Mouse (Mus musculus) limb, embryonic 10.5 days (tissue): ENCODE data around the gene Galnt7. TPM values are rescaled to one million over a fixed set of nuclear protein-coding genes. Genes with fewer than 3 reads are reported as not detected.

ENCODE experiments used
- DNase-seq: peaks from one replicate; pipeline ENCODE4 v3.0.0-alpha.2; 2017; ENCODE audit warnings: low spot score
- H3K27ac ChIP-seq: fragments of 300-500 bp; sonication (generic); 2 replicates; pipeline ENCODE4 v1.5.1; 2016; ENCODE audit warnings: mild to moderate bottlenecking
- H3K27me3 ChIP-seq: fragments of 300-500 bp; sonication (generic); 2 replicates; pipeline ENCODE4 v1.6.1; 2016; ENCODE audit warnings: low read depth, mild to moderate bottlenecking; ENCODE audit not compliant: poor library complexity, severe bottlenecking
- H3K36me3 ChIP-seq: fragments of 300-500 bp; sonication (generic); 2 replicates; pipeline ENCODE4 v1.6.1; 2016; ENCODE audit warnings: mild to moderate bottlenecking, moderate library complexity
- H3K4me1 ChIP-seq: fragments of 300-500 bp; sonication (generic); 2 replicates; pipeline ENCODE4 v1.6.1; 2016
- H3K4me3 ChIP-seq: fragments of 300-500 bp; sonication (generic); 2 replicates; pipeline ENCODE4 v1.5.1; 2016; ENCODE audit warnings: mild to moderate bottlenecking, moderate library complexity
- H3K9me3 ChIP-seq: fragments of 300-500 bp; sonication (generic); replicated peaks from 2 replicates; pipeline ENCODE4 v1.6.1; 2016; ENCODE audit warnings: mild to moderate bottlenecking
- WGBS: fragments of 180-500 bp; shearing (Covaris S2); methylation state at CpG from one replicate; pipeline ENCODE4 v1.1.7; 2016; 5-methylcytosine and 5-hydroxymethylcytosine counted together
- polyA plus RNA-seq: library from polyadenylated mRNA; unstranded; fragments of >200 nt; fragmentation: Nextera tagmentation; extraction: Ambion mirVana; gene quantifications from 2 replicates; pipeline ENCODE4 v1.2.1, GENCODE M21; 2016

Galnt7 gene
- polyA plus RNA-seq, 1 experiment from 2014 or later = 26.4 TPM

GRCm38 (mm10) chr8:57569400-57569795 lies 83.4 kb downstream of the Galnt7 start:
- WGBS = 43% methylated on average over 11 of the region's 11 CpGs
- H3K4me1 ChIP-seq = peaks cover 5% of the 10 kb centered on the region

GRCm38 (mm10) chr8:57568633-57569399 lies 84.0 kb downstream of the Galnt7 start:
- no peak overlapping the region for H3K27ac ChIP-seq

More at GRCm38 (mm10) chr8:57569400-57569795, 83.4 kb downstream of the Galnt7 start:
- H3K27me3 ChIP-seq = no peaks in the 10 kb centered on the region
- no peaks in the 10 kb centered on the region for H3K9me3 ChIP-seq
- H3K36me3 ChIP-seq = peaks cover 7% of the 10 kb centered on the region; the same call in 1 of the 2 replicates
- no peak for DNase-seq
- no peak overlapping the region for H3K27ac ChIP-seq
- no peak overlapping the region for H3K4me3 ChIP-seq

GRCm38 (mm10) chr8:57567998-57568397 lies 84.8 kb downstream of the Galnt7 start:
- H3K27ac ChIP-seq = no peak overlapping the region

More at GRCm38 (mm10) chr8:57568633-57569399, 84.0 kb downstream of the Galnt7 start:
- Histone ChIP-seq H3K9me3 (no peaks in the 10 kb centered on the region), H3K4me3 (no peak overlapping the region), H3K4me1 (peaks cover 6% of the 10 kb centered on the region; the same call in 1 of the 2 replicates), H3K36me3 (peaks cover 7% of the 10 kb centered on the region; the same call in 1 of the 2 replicates), H3K27me3 (no peaks in the 10 kb centered on the region)
- 85% methylated on average over 18 of the region's 18 CpGs for WGBS
- DNase-seq = no peak

GRCm38 (mm10) chr8:57565039-57565438 lies 87.8 kb downstream of the Galnt7 start:
- Histone ChIP-seq H3K27me3 (no peaks in the 10 kb centered on the region), H3K4me3 (no peak overlapping the region), H3K36me3 (no peaks in the 10 kb centered on the region), H3K27ac (no peak overlapping the region), H3K4me1 (peaks cover 8% of the 10 kb centered on the region; the same call in 1 of the 2 replicates), H3K9me3 (no peaks in the 10 kb centered on the region)
- DNase-seq = no peak
- 89% methylated on average over 6 of the region's 6 CpGs for WGBS

More at GRCm38 (mm10) chr8:57567998-57568397, 84.8 kb downstream of the Galnt7 start:
- Histone ChIP-seq H3K36me3 (peaks cover 7% of the 10 kb centered on the region; the same call in 1 of the 2 replicates), H3K4me1 (peaks cover 8% of the 10 kb centered on the region; the same call in 1 of the 2 replicates), H3K9me3 (no peaks in the 10 kb centered on the region), H3K27me3 (no peaks in the 10 kb centered on the region), H3K4me3 (no peak overlapping the region)
- no peak for DNase-seq
- WGBS = 98% methylated on average over 7 of the region's 7 CpGs

GRCm38 (mm10) chr8:57563726-57564125 lies 89.1 kb downstream of the Galnt7 start:
- H3K36me3 ChIP-seq = no peaks in the 10 kb centered on the region
- H3K9me3 ChIP-seq = no peaks in the 10 kb centered on the region
- H3K4me3 ChIP-seq = no peak overlapping the region
- H3K27me3 ChIP-seq = no peaks in the 10 kb centered on the region
- no peak for DNase-seq
- no peak overlapping the region for H3K27ac ChIP-seq
- 0 out of 2 replicates have a peak, but pooled peaks cover 3% of the 10 kb centered on the region for H3K4me1 ChIP-seq
- WGBS = 89% methylated on average over 15 of the region's 15 CpGs

- Histone ChIP-seq H3K9me3 (no peaks in the 10 kb centered on the region), H3K36me3 (no peaks in the 10 kb centered on the region), H3K4me3 (no peak overlapping the region), H3K4me1 (0 out of 2 replicates have a peak, but pooled peaks cover 3% of the 10 kb centered on the region), H3K27me3 (no peaks in the 10 kb centered on the region), H3K27ac (no peak overlapping the region)
- WGBS = 93% methylated on average over 3 of the region's 3 CpGs
- DNase-seq = no peak
Measured at GRCm38 (mm10) chr8:57562741-57563140, 90.1 kb downstream of the Galnt7 start.

GRCm38 (mm10) chr8:57560926-57561325 lies 91.9 kb downstream of the Galnt7 start:
- H3K9me3 ChIP-seq = no peaks in the 10 kb centered on the region
- no peak overlapping the region for H3K4me3 ChIP-seq
- no peaks in the 10 kb centered on the region for H3K27me3 ChIP-seq
- WGBS = 94% methylated on average over 9 of the region's 9 CpGs
- no peaks in the 10 kb centered on the region for H3K36me3 ChIP-seq
- DNase-seq = no peak
- H3K4me1 ChIP-seq = 0 out of 2 replicates have a peak, but pooled peaks cover 3% of the 10 kb centered on the region
- no peak overlapping the region for H3K27ac ChIP-seq

GRCm38 (mm10) chr8:57552102-57553032 lies 100.5 kb downstream of the Galnt7 start:
- Histone ChIP-seq H3K4me3 (no peak overlapping the region), H3K27me3 (no peaks in the 10 kb centered on the region), H3K4me1 (peaks cover 7% of the 10 kb centered on the region), H3K36me3 (peaks cover 8% of the 10 kb centered on the region; the same call in 1 of the 2 replicates), H3K27ac (no peak overlapping the region), H3K9me3 (no peaks in the 10 kb centered on the region)
- DNase-seq = no peak
- 81% methylated on average over 14 of the region's 14 CpGs for WGBS

- Histone ChIP-seq H3K36me3 (peaks cover 16% of the 10 kb centered on the region), H3K27ac (no peak overlapping the region), H3K4me3 (no peak overlapping the region), H3K4me1 (peaks cover 3% of the 10 kb centered on the region; the same call in 1 of the 2 replicates), H3K9me3 (no peaks in the 10 kb centered on the region), H3K27me3 (no peaks in the 10 kb centered on the region)
- 63% methylated on average over 12 of the region's 12 CpGs for WGBS
- no peak for DNase-seq
Measured at GRCm38 (mm10) chr8:57547581-57547980, 105.3 kb downstream of the Galnt7 start.

- H3K27ac ChIP-seq = no peak overlapping the region
- no peak for DNase-seq
- H3K4me1 ChIP-seq = peaks cover 3% of the 10 kb centered on the region; the same call in 1 of the 2 replicates
- no peaks in the 10 kb centered on the region for H3K9me3 ChIP-seq
- 85% methylated on average over 3 of the region's 3 CpGs for WGBS
- H3K4me3 ChIP-seq = no peak overlapping the region
- H3K36me3 ChIP-seq = peaks cover 20% of the 10 kb centered on the region
- H3K27me3 ChIP-seq = no peaks in the 10 kb centered on the region
Measured at GRCm38 (mm10) chr8:57546834-57547233, 106.0 kb downstream of the Galnt7 start.

- 94% methylated on average over 3 of the region's 3 CpGs for WGBS
- Histone ChIP-seq H3K4me3 (no peak overlapping the region), H3K27ac (no peak overlapping the region), H3K36me3 (peaks cover 18% of the 10 kb centered on the region; the same call in 1 of the 2 replicates), H3K4me1 (peaks cover 3% of the 10 kb centered on the region; the same call in 1 of the 2 replicates), H3K9me3 (no peaks in the 10 kb centered on the region), H3K27me3 (no peaks in the 10 kb centered on the region)
- DNase-seq = no peak
Measured at GRCm38 (mm10) chr8:57546401-57546800, 106.4 kb downstream of the Galnt7 start.

- Histone ChIP-seq H3K4me3 (no peak overlapping the region), H3K27ac (no peak overlapping the region), H3K27me3 (no peaks in the 10 kb centered on the region), H3K9me3 (no peaks in the 10 kb centered on the region), H3K4me1 (no peaks in the 10 kb centered on the region), H3K36me3 (peaks cover 16% of the 10 kb centered on the region)
- DNase-seq = no peak
- 91% methylated on average over 9 of the region's 9 CpGs for WGBS
Measured at GRCm38 (mm10) chr8:57541405-57541804, 111.4 kb downstream of the Galnt7 start.
